Mouse (Mus musculus) G1E (cell line): Measurements from ENCODE around the gene Rtn2.

Experiments
- CTCF ChIP-seq: IDR thresholded peaks from 2 replicates; pipeline ENCODE4 v1.5.1; 2012; ENCODE audit warnings: low read depth, low read length, inconsistent platforms, mixed read lengths
- GATA1 ChIP-seq: IDR thresholded peaks from 2 replicates; pipeline ENCODE4 v1.6.1; 2012; ENCODE audit warnings: borderline replicate concordance, low read length, inconsistent platforms, mixed read lengths
- POLR2AphosphoS5 ChIP-seq: IDR thresholded peaks from 2 replicates; pipeline ENCODE4 v1.6.1; 2012; ENCODE audit warnings: low read depth, low read length, inconsistent platforms; ENCODE audit not compliant: insufficient replicate concordance
- TAL1 ChIP-seq: conservative IDR thresholded peaks from 2 replicates; pipeline ENCODE4 v1.6.1; 2012; ENCODE audit warnings: low read depth, low read length, inconsistent platforms, mixed read lengths

DNA sequence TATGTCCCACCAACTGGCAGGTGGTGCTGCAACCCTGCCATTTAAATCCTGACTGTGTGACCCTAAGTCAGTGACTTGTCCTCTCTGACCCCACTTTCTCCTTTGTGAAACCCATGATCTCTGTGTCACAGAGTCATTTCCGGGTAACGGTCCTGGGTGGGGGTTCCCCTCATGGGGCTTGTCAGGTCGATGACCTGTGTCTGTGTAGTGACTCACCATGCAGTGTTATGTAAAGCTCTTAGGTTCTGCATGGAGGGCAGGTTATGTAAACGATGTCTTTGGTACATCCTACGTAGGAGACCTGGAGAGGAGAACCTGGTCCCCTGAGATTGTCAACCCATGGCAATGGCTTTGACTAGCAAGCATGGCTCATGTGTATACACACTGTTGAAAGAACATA, 39.0 kb downstream of the Rtn2 start:
- TF ChIP-seq CTCF (no peak), TAL1 (no peak), GATA1 (no peak), POLR2AphosphoS5 (no peak)
